Mouse (Mus musculus) adrenal gland, adult (tissue): Measurements from ENCODE around the gene Fthl17b.
"Not testable (repeated sequence)": the region's sequence is repeated elsewhere in the genome, so short reads cannot be mapped to it uniquely, and the experiment has no call there.

Experiments
- DNase-seq, 2 experiments: peaks; one replicate each; pipeline ENCODE4 v3.0.0; 2022 to 2023; ENCODE audit warnings: low spot score in 1 of 2; ENCODE audit not compliant: inconsistent age in 2 of 2

Fthl17b gene

DNA sequence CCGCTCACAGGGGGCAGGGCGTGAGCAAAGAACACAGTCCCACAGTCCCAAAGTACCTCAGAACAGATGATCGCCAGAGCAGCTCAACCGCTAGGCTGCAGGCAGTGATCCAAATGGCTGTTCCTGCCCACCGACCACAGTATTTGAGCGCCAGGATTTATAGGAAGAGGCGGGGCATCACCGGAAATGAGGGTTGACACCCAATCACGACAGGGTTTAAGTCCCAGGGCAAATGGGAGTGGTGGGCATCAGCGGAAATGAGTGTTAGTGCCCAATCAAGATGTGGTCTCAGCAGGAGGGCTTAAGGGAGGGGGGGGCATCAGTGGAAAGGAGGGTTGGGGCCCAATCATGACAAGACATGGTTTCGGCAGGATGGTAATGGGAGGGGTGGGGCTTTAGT lies at the start of gene Fthl17b:
TSS of gene Fthl17b (minus strand) at position 101 of the 400 bp plus-strand sequence.
- DNase-seq = not testable (repeated sequence)

DNA sequence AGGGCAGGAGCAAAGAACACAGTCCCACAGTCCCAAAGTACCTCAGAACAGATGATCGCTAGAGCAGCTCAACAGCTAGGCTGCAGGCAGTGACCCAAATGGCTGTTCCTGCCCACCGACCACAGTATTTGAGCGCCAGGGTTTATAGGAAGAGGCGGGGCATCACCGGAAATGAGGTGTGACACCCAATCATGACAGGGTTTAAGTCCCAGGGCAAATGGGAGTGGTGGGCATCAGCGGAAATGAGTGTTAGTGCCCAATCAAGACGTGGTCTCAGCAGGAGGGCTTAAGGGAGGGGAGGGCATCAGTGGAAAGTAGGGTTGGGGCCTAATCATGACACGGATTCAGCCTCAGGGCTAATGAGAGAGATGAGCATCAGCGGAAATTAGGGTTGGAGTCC lies 23.9 kb upstream of the Fthl17b start, which contains the start of gene Fthl17d:
TSS of gene Fthl17d (minus strand) at position 101 of the 400 bp plus-strand sequence.
- DNase-seq = not testable (repeated sequence)

DNA sequence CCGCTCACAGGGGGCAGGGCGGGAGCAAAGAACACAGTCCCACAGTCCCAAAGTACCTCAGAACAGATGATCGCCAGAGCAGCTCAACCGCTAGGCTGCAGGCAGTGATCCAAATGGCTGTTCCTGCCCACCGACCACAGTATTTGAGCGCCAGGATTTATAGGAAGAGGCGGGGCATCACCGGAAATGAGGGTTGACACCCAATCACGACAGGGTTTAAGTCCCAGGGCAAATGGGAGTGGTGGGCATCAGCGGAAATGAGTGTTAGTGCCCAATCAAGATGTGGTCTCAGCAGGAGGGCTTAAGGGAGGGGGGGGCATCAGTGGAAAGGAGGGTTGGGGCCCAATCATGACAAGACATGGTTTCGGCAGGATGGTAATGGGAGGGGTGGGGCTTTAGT lies 13.7 kb upstream of the Fthl17b start, which contains the start of gene Fthl17c:
TSS of gene Fthl17c (minus strand) at position 101 of the 400 bp plus-strand sequence.
- DNase-seq = not testable (repeated sequence)

DNA sequence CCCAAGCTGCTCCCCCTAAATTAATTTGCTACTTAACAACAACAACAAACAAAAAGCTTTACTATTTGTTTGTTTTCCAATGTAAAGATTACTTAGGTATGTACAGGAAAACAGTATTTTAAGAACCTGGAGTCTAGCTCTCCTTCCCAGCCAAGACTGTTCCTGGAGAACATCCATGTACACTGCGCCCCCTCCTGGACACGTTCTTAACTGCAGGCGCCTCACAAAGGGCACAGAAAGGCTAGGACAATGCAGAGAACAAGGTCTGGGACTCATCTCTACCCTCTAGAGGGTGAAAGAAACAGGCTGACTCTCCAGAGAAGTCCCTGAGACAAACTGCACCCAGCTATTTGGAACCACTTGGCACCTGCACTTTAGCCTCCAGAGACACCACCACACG lies 1.8 kb upstream of the Fthl17b start:
- DNase-seq = peak in 1 of 2 experiments; percentile 11

DNA sequence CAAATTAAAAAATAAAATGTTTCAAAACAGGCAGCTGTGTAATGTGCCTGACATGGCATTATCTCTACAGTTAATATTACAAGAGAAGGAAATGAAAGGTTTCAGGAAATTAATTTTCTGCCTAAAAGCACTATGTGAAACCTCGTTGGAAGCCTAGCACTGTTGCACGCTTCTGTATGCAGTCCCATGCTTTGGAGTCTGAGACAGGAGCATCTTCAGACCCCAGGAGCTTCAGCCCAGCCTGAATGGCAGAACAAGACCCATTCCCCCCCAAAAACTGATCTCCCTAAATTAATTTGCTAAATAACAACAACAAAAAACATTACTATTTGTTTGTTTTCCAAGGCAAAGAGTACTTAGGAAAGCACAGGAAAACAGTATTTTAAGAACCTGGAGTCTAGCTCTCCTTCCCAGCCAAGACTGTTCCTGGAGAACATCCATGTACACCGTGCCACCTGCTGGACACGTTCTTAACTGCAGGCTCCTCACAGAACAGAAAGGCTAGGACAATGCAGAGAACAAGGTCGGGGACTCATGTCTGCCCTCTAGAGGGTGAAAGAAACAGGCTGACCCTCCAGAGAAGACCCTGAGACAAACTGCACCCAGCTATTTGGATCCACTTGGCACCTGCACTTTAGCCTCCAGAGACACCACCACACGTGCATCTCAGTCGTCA lies 14.5 kb downstream of the Fthl17b start:
- DNase-seq = peak; percentile 74 to 93

DNA sequence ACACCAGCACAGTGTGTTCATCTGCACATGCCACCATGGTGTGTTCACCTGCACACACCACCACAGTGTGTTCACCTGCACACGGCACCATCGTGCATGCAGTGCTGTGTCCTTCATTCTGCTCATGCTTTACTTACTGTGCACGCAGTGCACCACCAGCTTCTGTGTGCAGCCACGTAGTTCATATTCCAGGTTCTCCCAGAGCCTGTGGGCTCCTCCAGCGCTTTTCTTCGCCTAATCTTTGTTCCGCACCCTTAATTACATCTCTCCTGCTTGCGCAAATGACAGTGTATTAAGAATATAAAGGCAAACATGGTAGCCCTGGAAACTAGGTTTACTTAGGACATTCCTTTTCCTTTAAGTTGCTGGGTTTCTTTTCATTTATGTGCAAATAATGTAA lies 18.7 kb downstream of the Fthl17b start:
- no peak for DNase-seq

DNA sequence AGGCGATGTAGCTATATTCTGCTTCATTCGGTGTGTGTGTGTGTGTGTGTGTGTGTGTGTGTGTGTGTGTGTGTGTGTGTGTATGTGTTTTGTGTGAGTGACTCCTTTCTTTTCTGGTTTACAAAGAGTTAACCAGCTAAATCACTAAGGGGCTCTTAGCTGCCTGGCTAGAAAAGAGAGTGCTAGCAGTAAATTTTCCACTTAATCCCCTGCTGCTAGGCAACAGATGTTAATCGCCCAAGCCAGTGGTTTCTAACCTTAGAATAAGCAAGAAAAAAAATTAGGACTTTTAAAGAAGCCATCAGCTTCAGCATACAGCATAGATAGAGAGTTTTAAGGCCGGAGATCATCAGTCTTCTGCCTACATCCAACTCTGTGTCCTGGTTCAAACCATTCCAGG lies 35.5 kb downstream of the Fthl17b start:
- DNase-seq = no peak

DNA sequence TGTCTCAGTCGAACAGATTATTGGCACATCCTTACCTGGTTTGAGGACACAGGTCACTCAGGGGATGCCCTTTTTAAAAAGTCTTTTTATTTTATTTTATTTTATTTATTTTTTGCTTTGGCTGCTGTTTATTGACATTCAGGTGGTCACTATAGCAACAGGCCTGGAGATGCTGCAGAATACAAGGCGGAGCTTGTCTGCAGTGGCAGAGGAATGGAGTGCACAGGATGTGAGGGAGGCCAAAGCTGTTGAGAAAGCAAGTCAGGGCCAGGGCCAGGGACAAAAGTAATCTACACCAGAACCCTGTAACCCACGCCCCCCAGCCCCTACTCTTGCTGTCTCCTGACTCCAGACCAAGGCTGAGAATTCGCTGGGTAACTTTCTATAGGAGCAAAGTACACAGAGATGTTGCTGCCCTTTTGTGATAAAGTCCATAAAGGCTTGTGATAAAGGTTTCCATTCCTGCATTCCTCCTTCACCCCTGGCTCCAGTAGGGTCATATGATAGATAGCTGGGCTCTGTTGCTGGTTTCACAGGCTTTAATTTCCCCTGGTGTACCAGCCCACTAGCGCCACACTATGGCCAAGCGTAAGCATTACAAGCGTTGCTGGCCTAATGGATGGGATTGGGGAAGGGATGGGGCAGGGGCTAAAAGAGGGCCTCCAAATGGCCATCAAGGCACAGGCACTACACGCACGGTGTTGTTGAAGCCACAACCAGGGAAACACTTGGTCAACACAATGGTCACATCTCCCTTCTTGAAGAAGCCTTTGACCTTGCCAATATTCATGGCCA lies 40.8 kb downstream of the Fthl17b start:
- peak in 1 of 2 experiments; percentile 45 for DNase-seq

DNA sequence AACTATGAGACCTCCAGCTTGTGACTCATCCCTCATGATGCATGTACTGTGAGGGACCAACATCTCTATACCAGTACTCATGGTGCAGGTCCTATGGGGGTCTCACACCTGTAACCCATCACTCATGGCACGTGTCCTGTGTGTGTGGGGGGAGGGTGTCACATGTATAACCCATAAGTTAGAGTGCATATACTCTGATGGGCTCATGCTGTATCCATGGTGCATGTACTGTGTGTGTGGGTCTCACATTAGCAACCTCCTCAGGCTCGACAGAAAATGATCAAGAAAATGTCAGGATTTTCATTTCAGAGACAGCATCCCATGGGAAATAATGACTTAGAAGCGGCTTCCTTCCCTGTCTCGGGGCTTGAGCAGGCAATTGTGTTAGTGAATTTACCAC lies 41.7 kb downstream of the Fthl17b start:
- DNase-seq = no peak
